Mouse (Mus musculus) testis, adult 2 months (tissue): ENCODE results near the gene Gm28079. TPM values are rescaled to one million over a fixed set of nuclear protein-coding genes. Genes with fewer than 3 reads are reported as not detected.
"Not testable (repeated sequence)": the region's sequence is repeated elsewhere in the genome, so short reads cannot be mapped to it uniquely, and the experiment has no call there.

Experiments used
- H3K27ac ChIP-seq: fragments of 200-500 bp; 2 replicates; pipeline ENCODE4 v1.5.1; 2012; ENCODE audit warnings: low read depth, low read length; ENCODE audit not compliant: control insufficient read depth, insufficient read depth
- H3K27me3 ChIP-seq: fragments of 200-500 bp; 2 replicates; pipeline ENCODE4 v1.6.1; 2012; ENCODE audit warnings: mild to moderate bottlenecking, low read length, moderate library complexity; ENCODE audit not compliant: control insufficient read depth, insufficient read depth
- H3K36me3 ChIP-seq: fragments of 200-500 bp; 2 replicates; pipeline ENCODE4 v1.6.1; 2012; ENCODE audit warnings: mild to moderate bottlenecking, low read length; ENCODE audit not compliant: control insufficient read depth, insufficient read depth
- H3K4me1 ChIP-seq: fragments of 200-500 bp; 2 replicates; pipeline ENCODE4 v1.6.1; 2012; ENCODE audit warnings: low read length; ENCODE audit not compliant: control insufficient read depth, insufficient read depth
- H3K4me3 ChIP-seq: fragments of 200-500 bp; 2 replicates; pipeline ENCODE4 v1.5.1; 2012; ENCODE audit warnings: low read depth, mild to moderate bottlenecking, low read length, moderate library complexity, mixed read lengths; ENCODE audit not compliant: control insufficient read depth
- polyA plus RNA-seq: library from polyadenylated mRNA; depleted of rRNA; stranded (reverse); fragments of >200 nt; gene quantifications from 2 replicates; pipeline ENCODE4 v1.2.3, GENCODE M21; 2012; rRNA removed

Gm28079 gene
- polyA plus RNA-seq = 0.26 and 0.78 TPM in 2 replicates

- H3K36me3 ChIP-seq, H3K27ac ChIP-seq, H3K4me3 ChIP-seq, H3K27me3 ChIP-seq, H3K4me1 ChIP-seq: not testable (repeated sequence)
Measured at GRCm38 (mm10) chrY:70014799-70015198, at the start of gene Gm28079. Gene Gm28079, minus strand, starts transcription at chrY:70014899.
